Mouse (Mus musculus) hindbrain, postnatal 0 days (tissue): ENCODE results near the gene Osm. TPM values are rescaled to one million over a fixed set of nuclear protein-coding genes. Genes with fewer than 3 reads are reported as not detected.

Experiments
- ATAC-seq: fragments of 200-750 bp; cut with Nextera tagmentation; 2 replicates; pipeline ENCODE4 v1.8.0; 2017; ENCODE audit warnings: mild to moderate bottlenecking, moderate TSS enrichment, moderate library complexity
- DNase-seq: peaks from one replicate; pipeline ENCODE4 v3.0.0-alpha.2; 2015; ENCODE audit warnings: low spot score
- H3K27ac ChIP-seq: fragments of 300-500 bp; sonication (generic); 2 replicates; pipeline ENCODE4 v1.5.1; 2014; ENCODE audit warnings: mild to moderate bottlenecking
- H3K27me3 ChIP-seq: fragments of 300-500 bp; sonication (generic); 2 replicates; pipeline ENCODE4 v1.6.1; 2014; ENCODE audit warnings: low read length, mixed read lengths; ENCODE audit not compliant: insufficient read depth
- H3K36me3 ChIP-seq: fragments of 300-500 bp; sonication (generic); 2 replicates; pipeline ENCODE4 v1.6.1; 2014; ENCODE audit warnings: low read length, mixed read lengths; ENCODE audit not compliant: insufficient read depth
- H3K4me1 ChIP-seq: fragments of 300-500 bp; sonication (generic); 2 replicates; pipeline ENCODE4 v1.6.1; 2014; ENCODE audit warnings: antibody characterized with exemption, low read length, mixed read lengths; ENCODE audit not compliant: insufficient read depth
- H3K4me2 ChIP-seq: fragments of 300-500 bp; sonication (generic); 2 replicates; pipeline ENCODE4 v1.6.1; 2014; ENCODE audit warnings: low read depth, mild to moderate bottlenecking, low read length, moderate library complexity, mixed read lengths
- H3K4me3 ChIP-seq: fragments of 300-500 bp; sonication (generic); 2 replicates; pipeline ENCODE4 v1.5.1; 2014; ENCODE audit warnings: low read length
- H3K9ac ChIP-seq: fragments of 300-500 bp; sonication (generic); replicated peaks from 2 replicates; pipeline ENCODE4 v1.6.1; 2014; ENCODE audit warnings: mild to moderate bottlenecking, low read length, moderate library complexity, mixed read lengths
- H3K9me3 ChIP-seq: fragments of 300-500 bp; sonication (generic); 2 replicates; pipeline ENCODE4 v1.6.1; 2016; ENCODE audit warnings: low read length, mixed read lengths
- CTCF ChIP-seq: IDR thresholded peaks from 2 replicates; pipeline ENCODE4 v1.5.1; 2016; ENCODE audit warnings: antibody characterized with exemption, control low read depth, low read depth
- WGBS: fragments of 180-500 bp; shearing (Covaris S2); extraction: QIAGEN DNeasy Blood & Tissue Kit; methylation state at CpG from one replicate; pipeline ENCODE4 v1.1.7; 2014; 5-methylcytosine and 5-hydroxymethylcytosine counted together
- polyA plus RNA-seq: library from polyadenylated mRNA; unstranded; fragments of >200 nt; fragmentation: Nextera tagmentation; extraction: Ambion mirVana; gene quantifications from 2 replicates; pipeline ENCODE4 v1.2.1, GENCODE M21; 2015
- total RNA-seq: library from RNA; depleted of rRNA; stranded (reverse); fragments of >200 nt; gene quantifications from 2 replicates; pipeline ENCODE4 v1.2.3, GENCODE M21; 2014

Osm gene
- total and polyA plus RNA-seq, 2 experiments from 2014 or later: 0.08 TPM; not detected in 1

DNA sequence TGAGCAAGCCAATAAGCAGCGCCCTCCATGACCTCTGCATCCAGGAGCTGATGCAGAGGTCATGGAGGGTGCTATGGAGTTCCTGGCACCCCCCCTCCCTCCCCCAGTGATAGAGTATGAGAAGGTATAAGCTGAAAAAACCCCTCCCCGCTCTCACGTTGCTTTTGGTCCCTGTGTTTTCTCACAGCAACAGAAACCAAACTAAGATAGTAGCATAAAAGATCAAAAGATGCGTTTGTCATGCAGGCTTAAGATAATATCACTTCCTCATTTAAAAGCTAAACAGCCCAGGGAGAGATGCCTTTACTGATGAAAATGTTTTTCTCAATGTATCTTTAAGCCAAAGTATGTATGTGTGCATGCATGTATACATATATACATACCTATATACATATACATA is 10.4 kb downstream of the Osm start:
- no peaks in the 10 kb centered on the region for H3K36me3 ChIP-seq
- no peaks in the 10 kb centered on the region for H3K27me3 ChIP-seq
- H3K27ac ChIP-seq: no peak overlapping the region
- H3K4me1 ChIP-seq: no peaks in the 10 kb centered on the region
- no peak overlapping the region for H3K9ac ChIP-seq
- TF ChIP-seq CTCF: no peak
- H3K9me3 ChIP-seq: no peaks in the 10 kb centered on the region
- DNase-seq: no peak
- H3K4me2 ChIP-seq: no peak overlapping the region
- ATAC-seq: no peak
- no peak overlapping the region for H3K4me3 ChIP-seq
- 75% methylated on average over 4 of the region's 4 CpGs for WGBS

DNA sequence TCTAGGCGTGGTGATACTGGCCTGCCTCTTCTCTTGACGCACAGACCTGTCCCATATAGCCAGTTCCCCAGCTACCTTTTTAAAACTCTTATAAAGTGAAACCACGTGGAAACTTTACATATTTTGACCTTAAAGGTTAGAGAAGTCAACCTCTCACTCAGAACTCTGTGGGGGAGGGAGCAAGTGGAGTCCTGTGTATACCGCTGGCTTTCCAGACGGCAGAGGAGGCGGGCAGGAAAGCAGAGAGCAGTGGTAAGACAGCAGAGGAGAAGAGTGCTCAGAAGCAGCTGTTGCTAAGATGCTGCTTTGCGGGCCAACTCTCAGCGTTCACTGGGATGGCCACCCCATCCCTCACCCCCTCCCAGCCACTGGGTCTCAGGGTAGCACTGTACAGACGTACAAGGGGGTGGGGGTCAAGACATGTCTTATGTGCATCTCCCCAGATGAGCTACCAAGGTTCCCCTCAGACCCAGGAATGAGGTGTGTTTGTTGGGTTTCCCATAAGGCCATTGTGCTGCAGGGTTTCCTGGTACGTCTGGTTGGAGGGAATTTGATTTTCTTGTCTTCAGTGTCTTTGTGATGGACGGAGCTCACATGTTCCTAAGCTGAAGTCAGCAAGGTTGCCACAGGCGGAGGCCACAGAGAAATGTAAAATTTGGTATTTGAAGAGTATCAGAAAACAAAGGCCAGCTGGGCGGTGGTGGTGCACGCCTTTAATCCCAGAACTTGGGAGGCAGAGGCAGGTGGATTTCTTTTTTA is 11.2 kb downstream of the Osm start:
- no peaks in the 10 kb centered on the region for H3K27me3 ChIP-seq
- WGBS: 76% methylated on average over 14 of the region's 14 CpGs
- no peak overlapping the region for H3K4me3 ChIP-seq
- no peak for TF ChIP-seq CTCF
- ATAC-seq (no peak), DNase-seq (no peak)
- no peak overlapping the region for H3K27ac ChIP-seq
- H3K9ac ChIP-seq: no peak overlapping the region
- no peak overlapping the region for H3K4me2 ChIP-seq
- H3K36me3 ChIP-seq: no peaks in the 10 kb centered on the region
- no peaks in the 10 kb centered on the region for H3K4me1 ChIP-seq
- no peaks in the 10 kb centered on the region for H3K9me3 ChIP-seq

GRCm38 (mm10) chr11:4249151-4249550 is 12.9 kb downstream of the Osm start:
- Histone ChIP-seq H3K27ac (no peak overlapping the region), H3K27me3 (no peaks in the 10 kb centered on the region), H3K4me1 (no peaks in the 10 kb centered on the region), H3K4me2 (no peak overlapping the region), H3K4me3 (no peak overlapping the region), H3K9me3 (no peaks in the 10 kb centered on the region), H3K36me3 (no peaks in the 10 kb centered on the region), H3K9ac (no peak overlapping the region)
- no peak for ATAC-seq
- no peak for TF ChIP-seq CTCF
- WGBS: 93% methylated on average over 3 of the region's 3 CpGs
- DNase-seq: no peak

DNA sequence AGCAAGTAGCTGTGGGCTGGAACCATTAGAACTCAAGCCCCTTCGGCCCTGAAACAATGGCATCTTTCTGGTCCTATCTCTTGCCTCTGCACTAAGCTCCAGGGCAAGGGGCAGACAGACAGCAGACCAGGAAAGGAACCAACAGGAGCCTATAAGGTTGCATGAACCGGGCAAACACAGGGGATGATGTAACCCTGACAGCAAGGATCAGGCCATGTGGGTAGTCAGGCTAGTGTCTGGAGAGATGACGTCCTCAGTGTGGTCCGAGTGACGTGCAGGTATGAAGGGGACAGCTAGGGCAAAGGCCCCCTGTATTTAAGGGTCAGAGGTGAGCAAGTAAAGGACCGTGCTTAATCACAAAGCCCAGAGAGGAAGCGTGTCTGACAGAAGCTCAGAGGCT is 14.1 kb downstream of the Osm start:
- Histone ChIP-seq H3K4me2 (no peak overlapping the region), H3K9ac (no peak overlapping the region), H3K4me1 (no peaks in the 10 kb centered on the region), H3K27ac (no peak overlapping the region), H3K36me3 (no peaks in the 10 kb centered on the region), H3K4me3 (no peak overlapping the region), H3K9me3 (no peaks in the 10 kb centered on the region), H3K27me3 (no peaks in the 10 kb centered on the region)
- DNase-seq (no peak), ATAC-seq (no peak)
- TF ChIP-seq CTCF: no peak
- WGBS: 70% methylated on average over 7 of the region's 7 CpGs

DNA sequence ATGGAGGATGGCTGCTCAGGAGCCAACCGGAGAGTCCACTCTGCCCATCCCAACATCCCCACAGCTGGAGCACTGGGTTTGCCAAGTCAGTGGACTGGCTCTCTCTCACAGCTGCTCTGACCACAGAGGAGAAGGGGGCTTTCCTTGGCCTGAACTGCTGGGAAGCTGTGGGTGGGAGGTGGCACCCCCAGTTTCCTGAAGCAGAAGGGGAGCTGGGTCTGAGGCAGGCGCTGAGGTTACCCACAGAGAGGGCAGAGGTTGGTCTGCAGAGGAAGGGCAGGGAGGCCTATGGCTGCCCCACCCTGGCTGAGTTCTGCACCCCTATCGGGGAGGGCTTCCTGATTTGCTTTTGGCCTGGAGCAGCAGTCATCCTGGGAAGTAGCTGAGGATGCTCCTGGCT is 15.2 kb downstream of the Osm start:
- ATAC-seq: no peak
- DNase-seq: no peak
- no peak overlapping the region for H3K4me2 ChIP-seq
- H3K36me3 ChIP-seq: no peaks in the 10 kb centered on the region
- no peak for TF ChIP-seq CTCF
- no peak overlapping the region for H3K4me3 ChIP-seq
- no peak overlapping the region for H3K27ac ChIP-seq
- H3K4me1 ChIP-seq: no peaks in the 10 kb centered on the region
- no peak overlapping the region for H3K9ac ChIP-seq
- 75% methylated on average over 3 of the region's 3 CpGs for WGBS
- H3K27me3 ChIP-seq: no peaks in the 10 kb centered on the region
- no peaks in the 10 kb centered on the region for H3K9me3 ChIP-seq

DNA sequence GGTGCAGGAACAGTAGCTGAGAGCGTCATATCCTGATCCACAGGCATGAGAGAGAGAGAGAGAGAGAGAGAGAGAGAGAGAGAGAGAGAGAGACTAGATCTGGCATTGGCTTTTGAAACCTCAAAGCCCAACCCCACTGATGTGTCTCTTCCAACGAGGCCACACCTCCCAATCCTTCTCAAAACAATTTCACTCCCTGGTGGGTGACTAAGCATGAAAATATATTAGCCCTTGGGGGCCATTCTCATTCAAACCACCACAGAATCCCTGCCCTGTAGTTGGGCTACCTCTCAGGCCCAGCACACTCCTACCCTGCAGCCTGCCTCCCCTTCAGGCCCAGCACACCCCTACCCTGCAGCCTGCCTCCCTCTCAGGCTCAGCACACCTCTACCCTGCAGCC is 16.7 kb downstream of the Osm start:
- H3K4me1 ChIP-seq: no peaks in the 10 kb centered on the region
- DNase-seq (no peak), ATAC-seq (no peak)
- H3K9ac ChIP-seq: no peak overlapping the region
- WGBS: 70% methylated on average over 2 of the region's 2 CpGs
- no peak for TF ChIP-seq CTCF
- no peaks in the 10 kb centered on the region for H3K36me3 ChIP-seq
- H3K27me3 ChIP-seq: no peaks in the 10 kb centered on the region
- no peak overlapping the region for H3K4me2 ChIP-seq
- no peaks in the 10 kb centered on the region for H3K9me3 ChIP-seq
- H3K27ac ChIP-seq: no peak overlapping the region
- H3K4me3 ChIP-seq: no peak overlapping the region

GRCm38 (mm10) chr11:4256846-4257607 is 20.8 kb downstream of the Osm start, which contains the start of gene Lif:
TSS of gene Lif (plus strand) at chr11:4257557.
- H3K27ac ChIP-seq: no peak within 1 kb of the TSS
- 64% methylated on average over 11 of the region's 11 CpGs for WGBS
- H3K4me2 ChIP-seq: no peak within 1 kb of the TSS; the same call in 1 of the 2 replicates
- no peak for ATAC-seq
- no peaks in the 10 kb centered on the region for H3K9me3 ChIP-seq
- no peak within 1 kb of the TSS for H3K4me3 ChIP-seq
- no peak within 1 kb of the TSS for H3K9ac ChIP-seq
- DNase-seq: no peak
- no peak for TF ChIP-seq CTCF
- no peaks in the 10 kb centered on the region for H3K36me3 ChIP-seq
- no peaks in the 10 kb centered on the region for H3K27me3 ChIP-seq
- peaks cover 11% of the 10 kb centered on the region; the same call in 1 of the 2 replicates for H3K4me1 ChIP-seq
